ENCODE assay signal across 8 mouse cellular contexts in the genomic region with DNA sequence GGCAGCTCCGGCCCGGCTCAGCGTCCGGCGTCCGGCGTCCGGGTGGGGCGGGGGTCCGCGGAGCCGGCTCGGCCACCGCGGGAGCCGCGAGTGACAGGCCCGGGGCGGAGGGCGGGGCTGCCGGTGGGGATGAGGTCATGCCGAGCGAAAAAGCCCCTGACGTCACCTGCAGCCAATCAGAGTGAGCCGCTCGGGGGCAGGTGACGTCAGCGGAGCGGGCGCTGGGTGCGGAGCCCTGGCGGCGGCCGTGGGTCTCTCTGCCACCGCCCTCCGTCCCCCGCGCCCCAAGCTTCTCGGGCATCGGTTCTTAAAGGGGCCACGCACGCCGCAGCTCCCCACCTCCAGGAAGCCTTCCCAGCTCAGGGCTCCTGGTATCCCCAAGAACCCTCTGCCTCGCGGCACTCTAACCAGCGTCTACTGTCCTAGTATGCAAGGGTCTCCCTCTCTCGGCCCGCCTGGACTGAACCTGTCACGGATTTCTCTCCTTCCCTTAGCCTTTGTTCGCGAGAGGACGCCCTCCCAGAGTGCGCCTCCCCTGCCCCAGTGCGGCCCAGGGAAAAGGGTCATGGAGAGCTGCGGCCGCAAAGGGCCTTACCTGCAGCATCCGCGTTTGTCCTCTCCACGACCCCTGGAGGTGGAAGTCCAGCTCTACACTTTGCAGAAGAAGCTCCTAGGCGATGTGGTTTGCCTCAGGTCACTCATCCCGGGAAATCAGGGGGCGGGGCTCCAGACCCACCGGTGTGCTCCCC. TPM values are rescaled to one million over a fixed set of nuclear protein-coding genes. Genes with fewer than 3 reads are reported as not detected.
DNase-seq lines count a peak whose midpoint lies in the region; ATAC-seq lines count a peak whose summit lies in the region.

A gene (minus strand): TSS at position 661 of the 749 bp plus-strand sequence.

- WGBS in embryonic facial prominence, embryonic 12.5 days: under 1% methylated on average over 63 of the region's 63 CpGs
- WGBS in midbrain, embryonic 11.5 days: 1% methylated on average over 62 of the region's 63 CpGs

- peak; percentile 61 for ATAC-seq in embryonic facial prominence, embryonic 12.5 days (ENCODE audit: insufficient number of reproducible peaks, insufficient read depth, low FRiP score, low TSS enrichment)
- peak; percentile 90 for ATAC-seq in midbrain, embryonic 11.5 days (ENCODE audit: low FRiP score)

- peaks cover 90% of the 10 kb centered on the region for H3K27me3 ChIP-seq in embryonic facial prominence, embryonic 12.5 days
- H3K27me3 ChIP-seq in midbrain, embryonic 11.5 days (ENCODE audit: control insufficient read depth, insufficient read depth, low read length): peaks cover 16% of the 10 kb centered on the region

- H3K36me3 ChIP-seq in embryonic facial prominence, embryonic 12.5 days: no peaks in the 10 kb centered on the region
- H3K36me3 ChIP-seq in midbrain, embryonic 11.5 days (ENCODE audit: control insufficient read depth, insufficient read depth, low read length): no peaks in the 10 kb centered on the region

- peak; percentile 94 to 95 for DNase-seq in adrenal gland, postnatal 36 days
- peak; percentile 99 for DNase-seq in heart, adult 11 months
- DNase-seq in kidney, adult 11 months: peak; percentile 79
- peak; percentile 96 for DNase-seq in left cerebral cortex, postnatal 4 days
- DNase-seq in midbrain, embryonic 11.5 days (ENCODE audit: low spot score, missing footprints): peak; percentile 99
- peak; percentile 93 for DNase-seq in right cerebral cortex, postnatal 4 days
- peak; percentile 85 for DNase-seq in yolk sac, embryonic 10.5 days (ENCODE audit: low spot score)

- H3K4me2 ChIP-seq in embryonic facial prominence, embryonic 12.5 days (replicated peaks): peak within 1 kb of the TSS; percentile 98
- H3K4me2 ChIP-seq in midbrain, embryonic 11.5 days: peak within 1 kb of the TSS; percentile 96

- 0 out of 2 replicates have a peak within 1 kb of the TSS, but pooled peaks have one; percentile 17 for H3K27ac ChIP-seq in embryonic facial prominence, embryonic 12.5 days
- H3K27ac ChIP-seq in midbrain, embryonic 11.5 days (ENCODE audit: low read depth, low read length): peak within 1 kb of the TSS; percentile 57

- peaks cover 10% of the 10 kb centered on the region for H3K4me1 ChIP-seq in embryonic facial prominence, embryonic 12.5 days
- H3K4me1 ChIP-seq in midbrain, embryonic 11.5 days (ENCODE audit: control insufficient read depth, insufficient read depth, low read length): peaks cover 38% of the 10 kb centered on the region

- H3K9me3 ChIP-seq in embryonic facial prominence, embryonic 12.5 days: no peaks in the 10 kb centered on the region
- H3K9me3 ChIP-seq in midbrain, embryonic 11.5 days (ENCODE audit: control insufficient read depth, low read length): no peaks in the 10 kb centered on the region

- intact Hi-C loops in left cerebral cortex, postnatal 4 days (cut with DNase I): no loop called here

- H3K4me3 ChIP-seq in embryonic facial prominence, embryonic 12.5 days: peak within 1 kb of the TSS; percentile 71
- peak within 1 kb of the TSS; percentile 89 for H3K4me3 ChIP-seq in midbrain, embryonic 11.5 days (ENCODE audit: low read depth, low read length)

- H3K9ac ChIP-seq in embryonic facial prominence, embryonic 12.5 days: peak within 1 kb of the TSS; percentile 63
- peak within 1 kb of the TSS; percentile 88 for H3K9ac ChIP-seq in midbrain, embryonic 11.5 days (ENCODE audit: low read length)

RNA-seq across cellular contexts. Expression of the gene that starts here (rescaled TPM):
- total RNA-seq in adrenal gland, postnatal 36 days (2021): 10 to 100 TPM in 1 of 2 experiments, 1 to 10 TPM in 1; 7.4 to 28.9 TPM
- 4.9 and 7.0 TPM in 2 replicates for polyA plus RNA-seq in embryonic facial prominence, embryonic 12.5 days (2016; fragmentation: Nextera tagmentation; extraction: Ambion mirVana)
- 100 to 1,000 TPM; 142 to 154 TPM for total RNA-seq in left cerebral cortex, postnatal 4 days (2021)
- 14.5 and 15.7 TPM in 2 replicates for polyA plus RNA-seq in midbrain, embryonic 11.5 days (2014; fragmentation: Nextera tagmentation; extraction: Ambion mirVana)

Comparison
In these comparisons a context has a peak if more than half of its experiments do, and no peak if none do; other contexts are left out.
1. Peak in every context shown above with its lines: DNase-seq, ATAC-seq, H3K4me3 ChIP-seq and H3K27ac ChIP-seq.
2. RNA of the gene that starts here (total RNA-seq): 142 to 154 TPM in left cerebral cortex, postnatal 4 days; 7.4 to 28.9 TPM in adrenal gland, postnatal 36 days; every median in the first group is over 4 times any median in the second.